Mouse (Mus musculus) skeletal muscle tissue, adult 2 months (tissue): ENCODE measurements around the gene Gm13289.
"Not testable (repeated sequence)": the region's sequence is repeated elsewhere in the genome, so short reads cannot be mapped to it uniquely, and the experiment has no call there.

Experiments used
- DNase-seq: peaks from one replicate; pipeline ENCODE4 v3.0.0-alpha.2; 2012; ENCODE audit warnings: low read depth, low spot score

The Gm13289 gene

GRCm38 (mm10) chr4:88776622-88777021, at the start of gene Gm13289:
Gene Gm13289 (plus strand): TSS chr4:88776922.
- not testable (repeated sequence) for DNase-seq

DNA sequence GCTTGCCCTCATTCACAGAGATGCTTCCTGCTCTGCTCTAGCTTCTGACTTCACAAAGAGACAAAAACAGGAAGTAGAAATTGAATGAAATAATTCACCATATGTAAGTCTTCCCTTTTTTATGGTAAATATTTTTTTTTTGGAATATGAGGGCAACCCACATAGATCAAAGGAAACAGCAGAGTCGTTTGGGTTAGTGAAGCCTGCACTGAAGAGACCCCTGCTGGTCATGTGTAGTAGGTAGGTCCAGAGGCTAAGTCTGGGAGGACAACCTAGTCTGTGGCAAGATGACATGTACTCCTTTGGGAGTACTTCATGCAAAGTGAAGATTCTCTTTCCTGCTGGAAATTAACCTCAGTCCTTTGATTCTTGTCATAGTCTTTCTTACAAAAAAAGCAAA, 49.4 kb upstream of the Gm13289 start:
- DNase-seq = no peak

DNA sequence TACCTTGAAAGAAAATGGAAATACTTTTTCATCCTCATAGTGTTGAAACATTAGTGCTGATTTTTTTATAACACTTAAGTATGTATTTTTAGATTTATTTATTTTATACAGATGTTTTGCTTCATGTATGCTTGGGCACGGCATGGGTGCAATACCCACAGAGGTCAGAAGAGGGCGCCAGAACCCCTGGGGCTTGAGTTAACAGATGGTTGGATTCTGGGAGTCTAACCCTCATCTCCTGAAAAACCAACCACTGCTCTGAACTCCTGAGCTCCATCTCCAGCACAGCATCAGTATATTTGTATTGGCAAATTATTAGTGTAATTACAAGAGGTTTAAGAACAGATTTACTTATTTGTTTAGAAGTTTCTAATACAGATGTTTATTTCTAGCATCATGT, 38.2 kb upstream of the Gm13289 start:
- peak; percentile 52 for DNase-seq

- no peak for DNase-seq
These were observed 37.7 kb upstream of the Gm13289 start for GRCm38 (mm10) chr4:88739036-88739435.

- DNase-seq = no peak
These were observed 35.3 kb upstream of the Gm13289 start for GRCm38 (mm10) chr4:88741426-88741825.

- no peak for DNase-seq
These were observed 33.9 kb upstream of the Gm13289 start for GRCm38 (mm10) chr4:88742771-88743371.

DNA sequence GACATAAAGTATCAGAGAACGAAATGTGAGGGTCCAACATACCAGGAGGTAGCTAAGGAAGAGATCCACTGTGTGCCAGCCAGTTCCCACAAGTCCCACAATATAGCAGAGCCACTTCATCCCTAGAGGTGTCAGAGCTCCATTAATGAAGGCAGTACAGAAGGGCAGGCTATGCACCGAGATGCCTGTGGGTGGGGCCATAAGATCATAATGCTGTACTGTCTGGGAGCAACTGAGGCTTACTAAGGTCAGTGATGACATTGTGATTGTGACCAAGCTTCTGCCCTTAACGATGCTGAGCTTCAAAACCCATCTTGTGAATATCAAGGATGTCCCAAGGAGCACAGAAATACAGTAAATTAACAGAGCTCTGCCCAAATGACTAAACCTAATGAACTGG, 32.5 kb upstream of the Gm13289 start:
- DNase-seq = no peak

DNA sequence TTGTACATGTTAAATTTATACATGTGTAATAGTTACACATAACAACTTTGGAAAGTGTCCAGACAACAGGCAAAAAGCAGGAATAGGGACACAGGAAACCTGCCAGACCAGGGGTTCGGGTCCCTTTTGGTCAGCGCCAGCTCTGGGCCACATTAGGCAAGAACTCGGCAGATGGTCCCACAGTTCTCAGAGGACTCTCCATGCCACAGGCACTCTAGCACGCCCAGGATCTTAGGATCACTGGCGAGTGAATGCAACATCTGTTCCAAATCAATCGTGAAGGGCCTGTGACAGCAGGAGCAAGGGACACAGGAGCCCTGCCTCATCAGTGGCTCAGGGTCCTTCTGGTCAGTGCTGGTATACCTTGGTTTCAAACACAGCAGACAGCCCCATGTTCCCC, 26.8 kb upstream of the Gm13289 start:
- DNase-seq = no peak

DNA sequence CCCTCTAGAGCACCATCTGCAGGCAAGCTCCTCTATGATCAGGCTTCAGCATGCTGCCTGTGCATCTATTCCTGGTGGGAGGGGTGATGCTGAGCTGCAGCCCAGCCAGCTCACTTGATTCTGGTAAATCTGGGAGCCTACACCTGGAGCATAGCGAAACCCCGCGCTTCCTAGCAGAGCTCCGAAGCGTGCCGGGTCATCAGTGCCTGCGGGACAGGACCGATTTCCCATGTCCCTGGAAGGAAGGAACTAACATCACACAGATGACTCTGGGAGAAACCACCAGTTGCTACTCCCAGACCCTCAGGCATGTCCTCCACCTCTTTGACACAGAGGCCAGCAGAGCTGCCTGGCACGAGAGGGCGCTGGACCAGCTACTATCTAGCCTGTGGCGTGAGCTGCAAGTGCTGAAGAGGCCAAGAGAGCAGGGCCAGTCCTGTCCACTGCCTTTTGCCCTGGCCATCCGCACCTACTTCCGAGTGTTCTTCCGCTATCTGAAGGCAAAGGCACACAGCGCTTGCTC, 21.8 kb upstream of the Gm13289 start, which contains the start of gene Gm13271:
Gene Gm13271 (plus strand): TSS at position 51 of the 523 bp plus-strand sequence.
- DNase-seq = not testable (repeated sequence)

DNA sequence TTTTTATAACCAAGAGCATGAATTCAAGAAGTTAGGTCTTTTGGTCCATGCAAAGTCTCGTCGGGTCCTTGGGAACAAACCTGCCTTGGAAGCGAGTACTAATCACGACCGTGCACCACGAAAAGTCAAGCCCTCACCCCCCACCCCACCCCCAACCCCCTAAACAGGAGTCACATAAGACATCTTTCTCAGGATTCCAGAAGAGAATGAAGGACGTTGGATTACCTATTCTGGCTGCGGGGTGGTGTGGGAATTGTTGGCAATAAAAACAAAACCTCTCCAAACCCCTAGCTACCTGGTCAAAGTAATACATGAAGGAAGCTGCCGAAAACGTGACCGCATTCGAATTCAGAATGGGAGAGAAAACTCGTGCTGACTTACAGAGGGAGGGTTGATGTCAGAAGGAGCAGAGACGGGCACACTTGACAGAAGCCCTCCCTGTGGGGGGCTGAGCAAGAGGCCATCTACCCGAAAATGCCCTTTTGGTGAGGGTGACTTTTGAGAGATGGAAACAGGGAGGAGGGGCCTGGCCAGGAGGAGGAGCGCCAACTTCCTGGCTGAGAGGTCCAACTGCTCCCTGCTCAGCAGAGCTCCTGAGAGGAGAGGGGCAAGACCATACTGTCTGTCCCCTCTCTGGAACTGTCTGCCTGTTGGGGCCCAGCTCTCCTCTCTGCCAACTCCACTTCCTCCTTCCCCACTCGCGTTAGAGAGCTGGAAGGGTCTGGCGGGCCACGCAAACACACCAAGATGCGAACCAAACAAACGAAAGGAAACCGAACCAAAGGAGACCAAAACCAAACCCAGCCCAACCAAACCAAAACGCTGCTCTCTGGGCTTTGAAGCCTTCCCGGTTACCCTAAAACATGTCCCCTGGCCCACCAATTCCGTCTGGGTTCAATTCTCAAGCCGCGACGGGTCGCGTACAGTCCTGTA, 19.9 kb upstream of the Gm13289 start:
- DNase-seq = peak; percentile 7

DNA sequence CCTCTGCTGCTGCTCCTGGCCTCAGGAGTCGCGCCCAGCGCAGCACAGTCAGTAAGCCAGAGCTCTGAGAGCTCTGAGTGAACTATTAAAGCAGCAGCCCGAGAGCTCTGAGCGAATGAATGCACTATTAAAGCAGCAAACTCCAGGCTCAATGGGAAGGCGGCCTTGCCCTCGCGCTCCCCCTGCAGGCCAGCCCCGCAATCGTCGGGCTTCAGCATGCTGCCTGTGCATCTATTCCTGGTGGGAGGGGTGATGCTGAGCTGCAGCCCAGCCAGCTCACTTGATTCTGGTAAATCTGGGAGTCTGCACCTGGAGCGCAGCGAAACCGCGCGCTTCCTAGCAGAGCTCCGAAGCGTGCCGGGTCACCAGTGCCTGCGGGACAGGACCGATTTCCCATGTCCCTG, 19.1 kb upstream of the Gm13289 start:
- peak; percentile 88 for DNase-seq

DNA sequence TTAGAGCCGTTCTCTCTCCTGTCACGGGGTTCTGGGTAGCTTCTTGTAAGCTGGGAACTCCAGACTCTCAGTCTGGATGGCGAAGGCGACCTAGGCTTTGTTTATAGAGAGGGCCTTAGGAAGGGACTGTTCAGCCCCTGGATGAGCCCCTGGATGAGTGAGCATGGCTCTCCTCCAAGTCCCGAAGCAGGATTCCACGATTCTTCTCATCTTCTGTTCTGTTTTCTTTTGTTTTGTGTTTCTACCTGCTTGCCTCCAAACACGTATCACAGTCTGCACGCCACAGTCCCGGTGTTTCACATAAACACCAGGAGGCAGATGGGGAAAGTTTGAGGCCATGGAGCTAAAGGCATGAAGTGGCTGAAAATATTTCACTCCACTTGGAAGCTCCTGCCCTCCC, 18.0 kb upstream of the Gm13289 start:
- not testable (repeated sequence) for DNase-seq

DNA sequence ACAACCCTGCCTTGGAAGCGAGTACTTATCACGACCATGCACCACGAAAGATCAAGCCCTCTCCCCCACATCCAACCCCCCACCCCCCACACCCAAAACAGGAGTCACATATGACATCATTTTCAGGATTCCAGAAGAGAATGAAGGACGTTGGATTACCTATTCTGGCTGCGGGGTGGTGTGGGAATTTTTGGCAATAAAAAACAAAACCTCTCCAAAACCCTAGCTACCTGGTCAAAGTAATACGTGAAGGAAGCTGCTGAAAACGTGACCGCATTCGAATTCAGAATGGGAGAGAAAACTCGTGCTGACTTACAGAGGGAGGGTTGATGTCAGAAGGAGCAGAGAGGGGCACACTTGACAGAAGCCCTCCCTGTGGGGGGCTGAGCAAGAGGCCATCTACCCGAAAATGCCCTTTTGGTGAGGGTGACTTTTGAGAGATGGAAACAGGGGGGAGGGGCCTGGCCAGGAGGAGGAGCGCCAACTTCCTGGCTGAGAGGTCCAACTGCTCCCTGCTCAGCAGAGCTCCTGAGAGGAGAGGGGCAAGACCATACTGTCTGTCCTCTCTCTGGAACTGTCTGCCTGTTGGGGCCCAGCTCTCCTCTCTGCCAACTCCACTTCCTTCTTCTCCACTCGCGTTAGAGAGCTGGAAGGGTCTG, 17.0 kb upstream of the Gm13289 start, which contains the start of gene Gm13283:
Gene Gm13283 (plus strand): TSS at position 510 of the 659 bp plus-strand sequence.
- DNase-seq = not testable (repeated sequence)

DNA sequence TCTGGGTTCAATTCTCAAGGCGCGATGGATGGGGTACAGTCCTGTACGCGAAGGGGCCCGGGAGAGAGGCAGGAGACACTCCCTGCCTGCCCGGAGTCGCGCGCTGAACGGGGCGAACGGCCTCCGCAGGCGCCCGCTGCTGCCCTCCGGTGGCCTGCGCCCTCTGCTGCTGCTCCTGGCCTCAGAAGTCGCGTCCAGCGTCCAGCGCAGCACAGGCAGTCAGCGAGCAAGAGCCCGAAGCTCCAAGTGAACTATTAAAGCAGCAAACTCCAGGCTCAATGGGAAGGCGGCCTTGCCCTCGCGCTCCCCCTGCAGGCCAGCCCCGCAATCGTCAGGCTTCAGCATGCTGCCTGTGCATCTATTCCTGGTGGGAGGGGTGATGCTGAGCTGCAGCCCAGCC, 16.3 kb upstream of the Gm13289 start:
- DNase-seq = peak; percentile 90

GRCm38 (mm10) chr4:88761776-88762175, 14.9 kb upstream of the Gm13289 start:
- not testable (repeated sequence) for DNase-seq

- DNase-seq = not testable (repeated sequence)
These were observed 14.4 kb upstream of the Gm13289 start for GRCm38 (mm10) chr4:88762341-88762740.

DNA sequence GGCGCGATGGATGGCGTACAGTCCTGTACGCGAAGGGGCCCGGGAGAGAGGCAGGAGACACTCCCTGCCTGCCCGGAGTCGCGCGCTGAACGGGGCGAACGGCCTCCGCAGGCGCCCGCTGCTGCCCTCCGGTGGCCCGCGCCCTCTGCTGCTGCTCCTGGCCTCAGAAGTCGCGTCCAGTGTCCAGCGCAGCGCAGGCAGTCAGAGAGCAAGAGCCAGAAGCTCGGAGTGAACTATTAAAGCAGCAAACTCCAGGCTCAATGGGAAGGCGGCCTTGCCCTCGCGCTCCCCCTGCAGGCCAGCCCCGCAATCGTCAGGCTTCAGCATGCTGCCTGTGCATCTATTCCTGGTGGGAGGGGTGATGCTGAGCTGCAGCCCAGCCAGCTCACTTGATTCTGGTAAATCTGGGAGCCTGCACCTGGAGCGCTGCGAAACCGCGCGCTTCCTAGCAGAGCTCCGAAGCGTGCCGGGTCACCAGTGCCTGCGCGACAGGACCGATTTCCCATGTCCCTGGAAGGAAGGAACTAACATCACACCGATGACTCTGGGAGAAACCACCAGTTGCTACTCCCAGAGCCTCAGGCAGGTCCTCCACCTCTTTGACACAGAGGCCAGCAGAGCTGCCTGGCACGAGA, 13.2 kb upstream of the Gm13289 start:
- peak; percentile 86 for DNase-seq

GRCm38 (mm10) chr4:88773534-88773933, 3.2 kb upstream of the Gm13289 start, which contains the start of gene Gm13290:
Gene Gm13290 (plus strand): TSS chr4:88773834.
- DNase-seq = not testable (repeated sequence)

GRCm38 (mm10) chr4:88779550-88779949, 2.8 kb downstream of the Gm13289 start, which contains the start of gene Gm13272:
Gene Gm13272 (plus strand): TSS chr4:88779850.
- DNase-seq = not testable (repeated sequence)

DNA sequence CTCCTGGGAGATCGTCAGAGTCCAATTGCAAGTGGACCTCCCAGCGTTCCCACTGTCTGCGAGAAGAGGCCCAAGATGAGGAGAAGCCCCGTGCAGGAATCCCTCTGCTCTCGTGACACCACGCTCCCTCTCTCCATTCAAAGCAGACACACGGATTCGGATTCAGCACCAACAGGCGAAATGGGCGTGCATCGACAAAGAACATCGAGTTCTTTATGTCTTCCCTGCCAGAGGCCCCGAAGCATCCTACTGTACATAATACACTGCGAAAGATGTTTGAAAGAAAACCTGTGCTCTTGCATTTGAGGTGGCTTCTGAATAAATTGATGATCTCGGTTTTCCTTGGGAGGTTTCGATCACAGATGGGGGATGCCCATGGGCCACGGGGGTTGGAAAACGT, 3.6 kb downstream of the Gm13289 start:
- not testable (repeated sequence) for DNase-seq

- not testable (repeated sequence) for DNase-seq
These were observed 5.1 kb downstream of the Gm13289 start, which contains the start of gene Ifnz for GRCm38 (mm10) chr4:88781831-88782230. Gene Ifnz (plus strand): TSS chr4:88782131.
